21 mouse cellular contexts compared by ENCODE assay signal in genomic region chr8:34696365-34696764, GRCm38 (mm10).
DNase-seq lines count a peak whose midpoint lies in the region; ATAC-seq and TF ChIP-seq lines count a peak whose summit lies in the region.
"Had no signal": no experiment of that assay in that cellular context is flagged by ENCODE, and none has a peak within 500 bp of the region (broad histone marks: within the 10 kb centered on the region; RNA-seq: fewer than 3 reads in every experiment).

No protein-coding gene starts in this region.

- H3K79me2 ChIP-seq in CH12.LX (replicated peaks; ENCODE audit: control insufficient read depth, extremely low read depth, insufficient read depth, poor library complexity, severe bottlenecking): no peaks in the 10 kb centered on the region
- H3K79me2 ChIP-seq in myocyte (ENCODE audit: control insufficient read depth, insufficient read depth): no peaks in the 10 kb centered on the region

- peaks cover 11 to 12% of the 10 kb centered on the region in 2 experiments for H3K4me1 ChIP-seq in CH12.LX (ENCODE audit: control insufficient read depth in 1 of 2, insufficient read depth in 2 of 2)
- no peaks in the 10 kb centered on the region for H3K4me1 ChIP-seq in kidney, embryonic 15.5 days
- H3K4me1 ChIP-seq: heart, embryonic 12.5 days had no signal

- WGBS in kidney, embryonic 15.5 days: 81% methylated on average over 12 of the region's 12 CpGs

- no peak for ATAC-seq in kidney, embryonic 15.5 days (replicated peaks; ENCODE audit: low FRiP score)
- ATAC-seq: forebrain, embryonic 14.5 days; hindbrain, embryonic 16.5 days; inflammation-experienced regulatory T-cells, adult 6 months; intestine, postnatal 0 days; Patski had no signal

- TF ChIP-seq POLR2A in CH12.LX (IDR thresholded peaks at IDR 0.05; ENCODE audit: low read depth, low read length) (no peak), myocyte (IDR thresholded peaks at IDR 0.05; ENCODE audit: insufficient read length, low read depth) (no peak)

- H3K27me3 ChIP-seq in CH12.LX (replicated peaks) (no peaks in the 10 kb centered on the region), myocyte (ENCODE audit: control insufficient read depth, insufficient read depth, insufficient read length) (no peaks in the 10 kb centered on the region)
- no peaks in the 10 kb centered on the region for H3K27me3 ChIP-seq in kidney, embryonic 15.5 days
- H3K27me3 ChIP-seq: heart, embryonic 12.5 days; Patski had no signal

- H3K4me2 ChIP-seq in CH12.LX (ENCODE audit: insufficient read depth, low read depth, poor library complexity, severe bottlenecking) (no peak overlapping the region), myocyte (ENCODE audit: low read depth) (no peak overlapping the region)
- H3K4me2 ChIP-seq in kidney, embryonic 15.5 days: no peak overlapping the region
- H3K4me2 ChIP-seq: heart, embryonic 12.5 days had no signal

- no peak for TF ChIP-seq EP300 in CH12.LX (IDR thresholded peaks at IDR 0.05; ENCODE audit: low read length)

- H3K9ac ChIP-seq in CH12.LX (ENCODE audit: insufficient read depth, low read depth): peak overlapping the region; percentile 30; the same call in 1 of the 2 replicates
- H3K9ac ChIP-seq in kidney, embryonic 15.5 days: no peak overlapping the region
- H3K9ac ChIP-seq: heart, embryonic 12.5 days had no signal

- H3K4me3 ChIP-seq in CH12.LX (replicated peaks in 1 of 3; ENCODE audit: low read depth in 2 of 3, low read length in 2 of 3, poor library complexity in 1 of 3) (peak overlapping the region in 1 of 3 experiments; percentile 50), myocyte (no peak overlapping the region)
- no peak overlapping the region for H3K4me3 ChIP-seq in kidney, embryonic 15.5 days (replicated peaks)
- no peak overlapping the region for H3K4me3 ChIP-seq in left cerebral cortex, adult 2 months
- H3K4me3 ChIP-seq: embryonic facial prominence, embryonic 10.5 days; heart, adult 2 months; heart, embryonic 12.5 days had no signal

- dilution Hi-C loops in CH12.LX (cut with MboI; ENCODE audit: extremely low pct_ligation_motif_present, extremely low pct_unique_long_range_greater_than_20kb, low sequenced_read_pairs): no loop called here

- no peak for TF ChIP-seq RAD21 in CH12.LX (IDR thresholded peaks at IDR 0.05; ENCODE audit: low read depth, low read length)

- no peak for TF ChIP-seq CTCF in CH12.LX (conservative IDR thresholded peaks at IDR 0.05 in 1 of 2, IDR thresholded peaks at IDR 0.05 in 1 of 2; ENCODE audit: low read depth in 2 of 2, low read length in 2 of 2)
- TF ChIP-seq CTCF in left cerebral cortex, adult 2 months (IDR thresholded peaks at IDR 0.05): no peak

- no peak overlapping the region for H3K27ac ChIP-seq in CH12.LX (ENCODE audit: insufficient read depth, low read depth)
- no peak overlapping the region for H3K27ac ChIP-seq in kidney, embryonic 15.5 days
- no peak overlapping the region for H3K27ac ChIP-seq in left cerebral cortex, adult 2 months
- H3K27ac ChIP-seq: embryonic facial prominence, embryonic 10.5 days; heart, adult 2 months had no signal

- peak; percentile 7 for DNase-seq in thymus, postnatal 0 days (ENCODE audit: low spot score)
- DNase-seq in thymus, postnatal 14 days: no peak
- no peak for DNase-seq in CH12.LX (ENCODE audit: extremely low read depth)
- DNase-seq in R1 (ENCODE audit: low read depth, low spot score): peak; percentile 69
- DNase-seq in embryo, embryonic 11 days: no peak
- no peak for DNase-seq in left cerebral cortex, adult 2 months (ENCODE audit: extremely low spot score in 1 of 2, low spot score in 2 of 2)
- DNase-seq: adrenal gland, adult 8-10 months; adrenal gland, postnatal 36 days; cerebellum, adult 11 months; cerebellum, adult 9-10 months; cerebellum, postnatal 25 days; heart, adult 2 months had no signal

- H3ac ChIP-seq in myocyte (ENCODE audit: control insufficient read depth, insufficient read length): no peak overlapping the region

- no peaks in the 10 kb centered on the region for H3K9me3 ChIP-seq in CH12.LX (replicated peaks; ENCODE audit: low read length)
- H3K9me3 ChIP-seq in kidney, embryonic 15.5 days (replicated peaks): no peaks in the 10 kb centered on the region
- H3K9me3 ChIP-seq: embryonic facial prominence, embryonic 10.5 days; heart, embryonic 12.5 days had no signal

- in situ Hi-C loops in CH12.LX (cut with MboI; ENCODE audit: low pct_ligation_motif_present, low pct_unique_long_range_greater_than_20kb, low sequenced_read_pairs): no loop called here

- intact Hi-C loops in left cerebral cortex, adult 2 months (cut with DNase I): no loop called here

- no peaks in the 10 kb centered on the region for H3K36me3 ChIP-seq in CH12.LX (replicated peaks in 1 of 2; ENCODE audit: control insufficient read depth in 1 of 2, insufficient read depth in 1 of 2, low read length in 1 of 2)
- no peaks in the 10 kb centered on the region for H3K36me3 ChIP-seq in myocyte (ENCODE audit: control insufficient read depth, insufficient read depth)
- H3K36me3 ChIP-seq in kidney, embryonic 15.5 days: no peaks in the 10 kb centered on the region
- H3K36me3 ChIP-seq: embryonic facial prominence, embryonic 10.5 days; heart, embryonic 12.5 days had no signal

TF ChIP-seq in CH12.LX, 34 proteins besides CTCF, POLR2A, EP300 and RAD21:
- TF ChIP-seq ELF1 (IDR thresholded peaks at IDR 0.05; ENCODE audit: low read depth, low read length) (no peak), NELFE (IDR thresholded peaks at IDR 0.05; ENCODE audit: low read depth, low read length) (no peak), TCF12 (IDR thresholded peaks at IDR 0.05; ENCODE audit: low read depth, low read length) (no peak), IRF4 (IDR thresholded peaks at IDR 0.05; ENCODE audit: low read depth, low read length) (no peak), JUND (conservative IDR thresholded peaks at IDR 0.05; ENCODE audit: low read depth, low read length) (no peak), CHD2 (IDR thresholded peaks at IDR 0.05; ENCODE audit: low read length) (no peak), USF1 (IDR thresholded peaks at IDR 0.05; ENCODE audit: low read depth, low read length) (peak; percentile 42), USF2 (conservative IDR thresholded peaks at IDR 0.05; ENCODE audit: low read depth, low read length) (peak; percentile 24; the same call in 1 of the 2 replicates), SMC3 (IDR thresholded peaks at IDR 0.05; ENCODE audit: low read depth, low read length) (no peak), NRF1 (IDR thresholded peaks at IDR 0.05; ENCODE audit: low read depth, low read length) (peak; percentile 47; the same call in 1 of the 2 replicates), ETS1 (conservative IDR thresholded peaks at IDR 0.05; ENCODE audit: low read depth, low read length) (no peak), MAFK (IDR thresholded peaks at IDR 0.05; ENCODE audit: insufficient replicate concordance, low read length) (0 out of 2 replicates have a peak, but pooled peaks have one; percentile 11), BHLHE40 (IDR thresholded peaks at IDR 0.05; ENCODE audit: low read depth, low read length) (peak; percentile 58), ZMIZ1 (IDR thresholded peaks at IDR 0.05; ENCODE audit: low read depth, low read length) (no peak)

TF ChIP-seq in myocyte, 11 proteins besides CTCF, POLR2A, EP300 and RAD21:
- no peak for TF ChIP-seq E2F4 (IDR thresholded peaks at IDR 0.05; ENCODE audit: insufficient read depth)
- TF ChIP-seq TCF3 (IDR thresholded peaks at IDR 0.05; ENCODE audit: insufficient read length, low read depth): no peak
- peak; percentile 50 for TF ChIP-seq USF1 (IDR thresholded peaks at IDR 0.05; ENCODE audit: low read depth)

Comparison
In these comparisons a context has a peak if more than half of its experiments do, and no peak if none do; other contexts are left out.
1. DNase-seq: peak in thymus, postnatal 0 days (single experiment) and R1 (single experiment); none in thymus, postnatal 14 days (single experiment), CH12.LX (single experiment), embryo, embryonic 11 days (single experiment) and left cerebral cortex, adult 2 months (0 of 2).